Mouse (Mus musculus) kidney, postnatal 25 days (tissue): ENCODE data around the gene Sumo2.
"Not testable (repeated sequence)": the region's sequence is repeated elsewhere in the genome, so short reads cannot be mapped to it uniquely, and the experiment has no call there.

Source experiments
- DNase-seq, 2 experiments: peaks; one replicate each; pipeline ENCODE4 v3.0.0; 2021; ENCODE audit warnings: mixed read lengths in 2 of 2

The Sumo2 gene

DNA sequence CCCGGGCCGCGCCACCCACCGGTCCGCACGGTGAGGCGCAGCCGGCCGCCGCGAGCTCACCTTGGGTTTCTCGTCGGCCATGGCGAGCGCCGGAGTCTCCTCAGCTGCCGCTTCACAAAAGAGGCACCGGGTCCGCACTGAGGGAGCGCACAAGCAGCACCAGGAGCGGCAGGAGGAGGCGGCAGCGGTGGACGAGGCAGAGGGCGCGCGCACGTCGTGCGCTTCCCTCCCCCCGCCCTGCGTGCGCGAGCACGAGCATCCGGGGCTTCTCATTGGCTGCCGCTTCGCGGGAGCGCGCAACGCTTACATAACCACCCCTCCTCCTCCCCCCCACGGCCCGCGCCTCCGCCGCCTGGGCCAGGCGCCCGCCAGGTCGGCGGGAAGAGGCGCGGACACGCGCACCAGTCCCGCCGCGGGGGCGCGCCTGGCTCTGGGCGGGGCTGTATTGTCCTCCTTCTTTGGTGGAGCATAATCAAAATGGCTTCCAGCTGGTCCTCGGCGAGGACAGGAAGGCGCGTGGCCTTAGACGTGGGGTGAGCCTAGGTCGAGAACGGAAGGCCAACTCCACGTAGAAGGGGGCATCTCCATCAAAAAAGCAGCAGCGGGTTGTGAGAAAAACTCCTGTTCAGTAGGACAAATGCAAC is at the start of gene Sumo2:
Gene Sumo2 (minus strand): TSS at position 239 of the 644 bp plus-strand sequence.
- DNase-seq: peak; percentile 98 to 99

DNA sequence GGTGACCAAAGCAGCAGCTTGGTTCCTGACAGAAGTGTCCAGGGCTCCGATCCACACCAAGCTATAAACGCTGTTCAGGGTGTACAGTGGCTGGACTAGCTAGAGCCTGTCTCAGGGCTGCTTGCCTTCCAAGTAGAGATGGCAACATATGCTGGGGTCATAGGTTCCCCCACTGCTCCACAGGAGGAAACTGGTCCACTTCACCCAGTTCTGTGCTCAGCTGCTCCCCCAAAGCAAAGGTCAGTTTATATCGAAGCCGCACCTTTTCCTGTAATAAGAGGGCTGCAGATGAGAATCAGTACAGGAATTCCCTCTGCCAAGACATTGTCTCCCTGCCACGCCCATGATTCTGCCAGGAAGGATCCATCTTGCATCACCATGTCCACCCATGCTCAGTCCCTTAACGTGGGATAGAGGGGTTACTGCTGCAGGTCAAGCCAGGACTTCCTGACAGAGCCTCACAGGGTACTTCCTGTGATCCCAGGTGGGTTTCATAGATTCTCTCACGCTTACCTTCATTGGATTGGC is 49.6 kb upstream of the Sumo2 start:
- peak in 1 of 2 experiments; percentile 34 for DNase-seq

DNA sequence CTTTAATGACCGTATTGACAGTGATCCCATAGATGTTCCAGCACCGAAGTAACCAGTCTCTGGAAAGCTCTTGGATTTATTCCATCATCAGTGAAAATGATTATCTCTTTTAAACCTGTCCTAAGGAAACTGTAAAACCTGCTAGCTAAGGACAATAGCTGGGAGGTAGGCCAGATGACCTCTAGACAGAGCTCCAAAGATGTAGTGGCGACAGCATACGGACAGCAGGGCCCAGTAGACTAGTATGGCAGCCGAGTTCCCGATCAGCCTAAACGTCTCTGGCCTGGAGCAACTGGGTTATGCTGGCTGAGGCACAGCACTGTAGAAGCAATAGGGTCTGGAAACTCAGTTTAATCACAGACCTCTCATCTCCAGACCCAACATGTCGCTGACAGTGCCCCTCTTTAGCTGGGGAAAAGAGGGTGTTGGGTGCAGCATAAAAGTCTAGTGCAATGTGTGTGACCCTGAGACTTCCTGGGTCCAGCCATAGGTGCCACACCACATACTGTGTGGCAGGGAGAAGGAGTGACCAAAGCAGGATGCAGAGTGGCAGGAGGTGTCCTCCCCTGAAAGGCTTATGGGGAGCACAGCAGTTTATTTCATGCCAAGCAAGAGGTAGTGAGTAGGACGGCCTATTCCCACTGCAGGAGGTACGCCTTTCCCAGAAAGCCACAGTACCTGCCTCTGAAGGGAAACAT is 48.4 kb upstream of the Sumo2 start:
- DNase-seq: peak in 1 of 2 experiments; percentile 8

DNA sequence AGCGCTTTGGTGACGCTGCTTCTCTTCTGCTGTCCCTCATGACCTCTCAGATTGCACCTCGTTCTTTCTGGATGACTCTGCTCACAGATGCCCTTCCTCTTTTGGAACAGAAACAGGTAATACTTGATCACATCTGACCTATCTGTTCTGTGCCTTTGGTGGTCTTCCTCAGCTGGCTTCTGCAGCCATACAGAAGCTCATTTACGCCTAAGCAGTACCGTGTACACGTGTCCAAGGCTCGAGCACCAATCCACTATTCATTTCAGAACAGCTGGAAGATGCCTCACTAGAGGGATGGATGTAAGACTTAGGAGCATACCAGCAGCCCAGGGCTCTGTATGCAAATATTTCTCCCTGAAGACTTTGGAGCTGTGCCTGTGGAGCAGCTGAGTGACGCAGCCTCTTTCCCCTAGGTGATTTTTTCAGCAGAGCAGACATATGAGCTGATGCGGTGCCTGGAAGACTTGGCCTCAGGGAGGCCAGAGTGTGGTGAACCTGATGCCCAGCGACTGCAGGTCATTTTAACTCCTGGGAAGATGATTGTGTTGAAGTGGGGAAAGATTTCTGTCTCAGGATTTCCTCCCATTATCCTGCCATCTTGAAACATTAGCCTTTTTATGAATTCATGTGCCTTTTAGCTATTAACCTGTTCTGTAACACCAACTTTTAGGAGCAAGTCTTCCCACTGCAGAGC is 47.0 kb upstream of the Sumo2 start:
- DNase-seq: peak in 1 of 2 experiments; percentile 10

DNA sequence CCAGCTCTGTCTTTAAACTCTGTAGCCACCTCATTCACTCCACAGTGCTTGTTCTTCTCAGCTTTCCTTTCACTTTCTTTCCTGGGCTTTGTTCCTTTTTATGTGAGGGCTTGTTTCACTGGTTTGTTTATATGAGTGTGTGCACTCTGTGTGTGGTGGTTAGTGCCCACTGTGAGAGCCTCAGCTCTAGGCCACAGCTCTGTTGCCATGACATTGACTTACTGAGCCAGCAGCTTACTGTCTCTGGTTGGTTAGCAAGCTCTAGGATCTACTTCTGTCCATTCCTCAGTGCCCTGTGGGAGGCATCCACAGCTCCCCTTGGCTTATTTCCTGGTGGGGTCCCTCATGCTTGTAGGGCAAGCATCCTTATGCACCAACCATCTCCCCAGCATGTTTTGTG is 43.0 kb upstream of the Sumo2 start:
- DNase-seq: no peak

DNA sequence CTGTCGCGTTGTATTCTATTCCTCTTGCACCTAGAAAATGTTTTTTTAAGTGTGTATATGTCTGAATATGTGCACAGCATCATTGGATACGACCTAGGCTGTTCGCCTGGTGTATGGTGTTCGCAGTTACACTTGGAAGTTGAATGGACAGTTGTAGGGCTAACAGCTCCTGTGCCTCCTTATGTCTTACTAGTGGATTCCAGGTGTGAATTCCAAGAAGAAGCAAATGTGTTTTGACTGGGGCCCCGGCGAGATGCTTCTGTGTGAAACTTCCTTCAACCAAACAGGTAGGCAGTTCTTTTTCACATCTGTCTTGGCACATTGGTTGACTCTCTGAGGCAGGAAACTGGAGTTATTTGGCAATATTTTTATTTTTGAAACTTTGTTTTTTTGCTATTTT is 28.9 kb upstream of the Sumo2 start:
- no peak for DNase-seq

DNA sequence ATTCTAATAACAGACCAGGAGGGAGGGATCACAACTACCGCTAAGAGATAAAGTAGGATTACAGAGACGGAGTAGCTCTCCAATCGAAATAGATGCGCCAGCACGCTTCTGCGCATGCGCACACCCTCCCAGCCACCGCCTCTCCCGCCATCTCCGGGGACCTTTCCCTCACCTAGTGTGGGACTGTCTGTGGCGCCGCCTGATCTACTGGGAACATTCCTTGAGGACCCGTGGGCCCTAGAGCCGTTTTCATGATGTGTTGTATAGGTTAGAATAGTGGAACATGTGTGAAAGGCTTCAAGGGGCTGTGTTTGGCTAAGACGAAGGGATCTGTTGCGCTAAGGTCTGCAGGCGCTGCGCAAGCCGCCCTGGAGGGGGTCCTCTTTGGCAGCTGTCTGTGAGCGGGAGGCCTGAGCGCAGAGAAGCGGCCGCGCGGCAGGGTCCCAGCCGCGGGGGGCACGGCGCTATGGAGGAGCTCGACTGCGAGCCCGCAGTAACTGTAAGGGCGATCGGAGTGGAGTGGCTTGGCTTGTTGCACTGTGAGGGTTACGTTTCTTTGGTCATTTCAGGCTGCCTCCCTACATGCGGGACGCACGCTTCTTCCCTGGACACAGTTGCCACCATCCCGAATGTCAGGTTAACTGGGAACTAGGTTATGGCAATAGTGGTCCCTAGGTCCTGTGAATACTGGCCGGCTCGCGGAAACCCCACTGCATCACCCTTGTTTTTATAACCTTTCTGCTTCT is 28.2 kb upstream of the Sumo2 start, which contains the start of gene Nup85:
Gene Nup85 (plus strand): TSS at position 371 of the 746 bp plus-strand sequence.
- DNase-seq: peak; percentile 98

DNA sequence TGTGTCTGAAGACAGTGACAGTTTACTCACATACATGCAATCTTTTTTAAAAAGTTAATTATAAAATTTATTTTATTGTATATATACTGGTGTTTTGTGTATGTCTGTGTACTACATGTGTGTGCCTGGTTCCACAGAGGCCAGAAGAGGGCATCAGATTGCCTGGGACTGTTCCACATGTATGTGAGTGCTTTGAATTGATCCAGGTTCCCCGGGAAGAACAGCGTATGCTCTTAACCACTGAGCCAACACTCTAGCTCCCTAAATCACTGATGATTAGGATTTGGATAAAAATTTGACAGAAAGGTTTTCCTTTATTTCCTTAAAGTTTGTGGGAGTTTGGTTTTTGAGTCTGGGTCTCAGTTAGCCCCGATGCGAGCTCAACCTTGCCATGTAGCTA is 27.3 kb upstream of the Sumo2 start:
- no peak for DNase-seq

DNA sequence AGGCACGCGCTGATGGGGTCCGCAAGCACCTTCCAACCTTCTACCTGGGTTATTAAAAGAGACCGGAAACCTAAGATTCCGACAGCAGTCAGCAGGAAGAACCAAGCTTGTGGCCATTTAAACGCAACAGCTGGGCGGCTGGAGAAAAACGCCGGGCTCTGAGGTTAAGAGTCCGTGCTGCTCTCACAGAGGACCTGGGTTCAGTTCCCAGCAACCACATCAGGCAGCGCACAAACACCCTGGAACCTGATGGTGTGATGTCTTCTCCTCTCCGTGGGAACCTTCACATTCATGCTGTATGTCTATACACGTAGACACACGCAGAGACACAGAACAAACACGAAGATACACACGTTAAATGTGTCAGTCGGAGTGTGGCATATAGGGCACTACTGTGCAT is 19.6 kb upstream of the Sumo2 start:
- DNase-seq: no peak

DNA sequence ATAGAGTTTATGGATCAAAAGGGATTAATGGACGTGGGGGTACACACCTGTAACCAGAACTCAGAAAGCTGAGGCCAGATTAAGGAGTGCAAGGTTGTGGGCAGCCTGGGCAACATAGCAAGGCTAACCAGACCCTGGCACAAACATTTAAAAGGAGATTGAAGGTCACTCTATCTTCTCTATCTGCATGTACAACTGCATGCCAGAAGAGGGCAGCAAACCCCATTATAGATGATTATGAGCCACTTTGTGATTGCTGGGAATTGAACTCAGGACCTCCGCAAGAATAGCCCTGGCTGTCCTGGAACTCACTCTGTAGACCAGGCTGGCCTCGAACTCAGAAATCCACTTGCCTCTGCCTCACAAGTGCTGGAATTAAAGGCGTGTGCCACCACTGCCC is 16.7 kb upstream of the Sumo2 start:
- peak in 1 of 2 experiments; percentile 15 for DNase-seq

DNA sequence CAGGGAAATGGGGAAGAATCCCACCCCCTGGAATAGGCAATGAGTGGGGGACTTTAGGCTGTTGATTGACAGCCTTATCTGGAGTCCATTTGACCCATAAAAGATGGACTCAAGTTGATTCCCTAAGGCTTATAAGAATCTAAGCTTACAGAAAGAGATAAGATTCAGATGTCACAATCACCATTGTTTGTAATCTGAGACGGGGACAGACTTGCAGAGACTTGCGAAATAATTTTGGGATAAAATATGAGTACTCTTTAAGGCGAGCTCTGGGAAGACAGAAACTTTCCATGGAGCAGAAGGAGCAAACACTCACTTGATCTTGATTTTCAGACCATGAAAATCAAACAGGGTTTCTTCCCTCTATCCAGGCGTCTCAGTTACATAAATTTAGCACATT is 7.5 kb upstream of the Sumo2 start:
- DNase-seq: no peak

DNA sequence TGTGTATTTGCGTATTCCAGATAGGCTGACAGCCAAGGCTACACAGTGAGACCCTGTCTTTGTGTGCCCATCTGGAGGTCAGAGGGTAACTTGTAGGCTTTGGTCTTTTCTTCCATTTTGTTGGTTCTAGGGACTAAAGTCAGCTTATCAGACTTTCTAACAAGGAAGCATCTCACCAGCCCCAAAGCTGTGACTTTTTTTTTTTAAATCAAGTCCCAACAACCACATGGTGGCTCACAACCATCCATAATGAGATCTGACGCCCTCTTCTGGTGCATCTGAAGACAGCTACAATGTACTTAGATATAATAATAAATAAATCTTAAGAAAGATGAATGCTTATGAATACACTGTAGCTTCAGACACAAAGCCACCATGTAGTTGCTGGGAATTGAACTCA is 2.0 kb upstream of the Sumo2 start:
- DNase-seq: no peak

DNA sequence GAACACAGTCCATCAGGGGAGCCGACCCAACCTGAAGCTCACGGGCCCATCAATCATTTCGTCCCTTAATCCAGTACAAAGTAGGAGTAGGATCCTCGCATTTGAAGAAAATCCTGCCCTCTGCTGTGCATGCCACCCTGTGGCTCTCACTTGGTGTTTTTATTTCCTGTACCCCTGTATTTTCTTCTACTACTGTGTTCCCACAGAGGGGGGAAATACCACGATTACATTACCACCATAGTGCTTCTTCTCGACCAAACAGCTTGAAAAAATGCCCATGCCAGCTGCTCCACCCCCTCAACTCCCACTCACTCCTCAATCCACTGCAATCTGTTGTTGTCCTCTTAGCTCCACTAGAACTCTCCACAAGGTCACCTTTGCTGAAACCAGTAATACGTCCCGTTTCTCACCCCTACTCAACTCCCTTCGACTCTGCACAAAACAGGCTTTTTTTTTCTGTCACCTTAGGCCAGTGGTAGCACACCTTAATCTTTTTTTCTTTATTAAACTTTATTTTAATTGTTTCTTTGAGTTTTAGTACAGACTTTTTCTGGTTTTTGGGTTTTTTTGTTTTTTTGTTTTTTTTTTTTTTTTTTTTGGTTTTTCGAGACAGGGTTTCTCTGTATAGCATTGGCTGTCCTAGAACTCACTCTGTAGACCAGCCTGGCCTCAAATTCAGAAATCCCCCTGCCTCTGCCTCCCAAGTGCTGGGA is 936 bp upstream of the Sumo2 start:
- DNase-seq: peak in 1 of 2 experiments; percentile 8

DNA sequence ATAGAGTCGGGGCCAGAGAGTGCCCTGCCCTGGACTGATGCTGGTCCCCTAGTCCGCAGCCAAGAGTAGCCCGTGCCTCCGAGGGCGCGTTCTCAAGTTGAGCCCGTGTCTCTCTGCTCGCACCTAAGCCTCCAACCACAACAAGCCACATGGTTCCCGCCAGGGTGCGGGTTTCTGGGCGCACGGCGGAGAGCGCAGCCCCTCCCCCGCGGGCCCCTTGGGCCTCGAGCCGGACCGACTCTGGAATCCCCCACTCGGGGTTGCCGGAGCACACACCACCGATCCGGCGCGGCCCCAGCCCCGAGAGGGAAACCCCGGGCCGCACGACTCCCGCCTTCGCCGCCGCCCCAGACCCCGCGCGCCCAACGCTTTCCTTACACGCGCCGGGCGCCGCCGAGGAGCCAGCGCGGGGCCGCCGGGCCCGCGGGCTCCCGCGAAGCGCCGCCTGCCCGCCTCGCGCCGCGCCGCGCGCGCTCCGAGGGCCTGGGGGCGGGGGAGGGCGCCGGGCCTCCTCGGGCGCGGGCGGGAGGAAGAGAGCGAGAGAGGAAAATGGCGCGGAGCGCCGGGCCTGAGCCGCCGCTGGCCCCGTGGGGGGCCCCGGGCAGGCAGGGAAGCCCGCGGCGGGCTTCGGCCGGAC is 557 bp downstream of the Sumo2 start:
- DNase-seq: peak; percentile 53 to 88

DNA sequence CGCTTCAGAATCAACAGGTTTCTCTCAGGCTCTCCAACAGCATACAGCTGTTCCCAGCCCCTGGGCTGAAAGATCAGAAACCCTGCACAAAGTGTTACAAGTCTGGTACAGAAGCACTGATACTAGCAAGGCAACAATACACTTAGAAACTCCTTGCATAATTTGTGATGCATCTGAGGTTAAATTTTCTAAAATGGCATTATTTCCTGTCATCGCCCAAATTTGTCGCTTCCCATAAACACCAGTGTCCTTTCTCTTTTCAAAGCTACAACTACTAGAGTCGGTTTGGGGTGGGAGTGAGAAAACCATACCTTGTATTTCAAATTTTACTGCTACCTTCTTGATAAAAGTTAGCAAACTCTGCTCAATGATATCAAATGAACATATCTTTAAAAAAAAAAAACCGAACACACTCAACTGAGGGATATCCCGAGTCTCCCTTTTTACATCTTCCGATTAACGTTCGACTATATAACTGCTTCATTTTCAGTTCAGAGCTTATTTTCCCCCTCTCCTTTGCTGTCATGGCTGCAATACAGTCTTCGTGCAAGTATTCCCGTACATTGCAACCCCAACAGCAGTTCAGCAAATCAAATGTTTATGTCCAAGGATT is 1.2 kb downstream of the Sumo2 start:
- no peak for DNase-seq

DNA sequence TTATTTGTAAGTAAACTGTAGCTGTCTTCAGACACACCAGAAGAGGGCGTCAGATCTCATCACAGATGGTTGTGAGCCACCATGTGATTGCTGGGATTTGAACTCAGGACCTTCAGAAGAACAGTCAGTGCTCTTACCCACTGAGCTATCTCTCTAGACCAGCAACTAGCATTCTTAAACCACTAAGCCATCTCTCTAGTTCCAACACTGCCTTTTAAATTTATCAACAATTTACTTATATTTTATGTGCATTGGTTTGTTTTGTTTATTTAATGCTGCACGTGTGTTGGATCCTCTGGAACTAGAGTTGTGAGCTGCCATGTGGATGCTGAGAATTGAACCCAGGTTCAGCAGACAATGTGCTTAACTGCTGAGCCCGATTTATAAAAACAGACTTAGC is 9.6 kb downstream of the Sumo2 start:
- DNase-seq: not testable (repeated sequence)

DNA sequence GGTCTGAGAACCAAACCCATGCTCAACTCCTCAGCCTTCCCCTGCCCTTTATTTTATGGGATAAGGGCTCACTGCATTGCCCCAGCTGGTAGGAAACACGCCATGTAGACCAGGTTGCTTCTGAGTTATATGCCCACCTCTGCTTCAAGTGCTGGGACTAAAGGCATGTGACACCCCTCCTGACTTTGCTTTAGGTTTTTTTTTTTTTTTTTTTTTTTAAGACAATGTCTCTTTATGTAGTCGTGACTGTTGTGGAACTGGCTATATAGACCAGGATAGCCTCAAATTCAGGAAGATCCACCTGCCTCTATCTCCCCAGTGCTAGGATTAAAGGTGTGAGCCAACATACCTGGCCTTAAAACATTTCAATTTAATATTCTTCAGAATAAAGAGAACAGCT is 13.4 kb downstream of the Sumo2 start:
- DNase-seq: no peak

DNA sequence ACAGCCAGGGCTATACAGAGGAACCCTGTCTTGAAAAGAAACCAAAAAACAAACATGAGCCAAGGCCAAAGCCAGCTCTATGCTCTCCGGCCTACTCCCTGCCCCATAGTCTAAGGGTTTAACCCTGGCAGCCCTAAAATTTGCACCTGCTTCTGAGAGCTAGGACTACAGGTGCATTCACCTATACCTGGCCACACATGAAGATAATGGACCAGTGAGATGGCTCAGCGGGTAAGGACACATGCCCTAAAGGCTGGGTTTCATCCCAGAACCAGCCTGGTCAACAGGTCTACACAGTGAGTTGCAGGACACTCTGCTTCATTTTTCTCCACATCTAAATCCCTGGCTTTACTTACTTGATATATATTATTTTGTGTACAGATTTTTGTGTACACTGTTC is 13.8 kb downstream of the Sumo2 start:
- DNase-seq: no peak

DNA sequence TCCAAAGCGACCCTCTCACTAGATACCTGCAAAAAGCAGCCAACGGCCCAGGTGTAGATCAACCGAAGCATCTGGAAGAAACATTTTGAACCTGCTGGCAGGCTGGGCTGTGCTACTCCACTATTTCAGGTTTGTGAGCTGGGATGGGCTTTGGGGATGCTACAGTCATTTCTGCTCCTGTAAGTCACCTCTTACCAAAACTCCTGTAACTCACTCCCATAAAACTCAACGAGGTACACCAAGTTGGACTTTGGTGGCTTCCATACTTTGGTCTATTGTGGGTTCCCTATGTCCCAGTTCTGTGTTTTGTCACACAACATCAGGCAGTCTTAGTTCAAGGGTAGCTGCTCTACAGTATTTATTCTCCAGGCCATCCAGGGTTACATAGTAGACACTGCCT is 15.0 kb downstream of the Sumo2 start:
- DNase-seq: no peak

DNA sequence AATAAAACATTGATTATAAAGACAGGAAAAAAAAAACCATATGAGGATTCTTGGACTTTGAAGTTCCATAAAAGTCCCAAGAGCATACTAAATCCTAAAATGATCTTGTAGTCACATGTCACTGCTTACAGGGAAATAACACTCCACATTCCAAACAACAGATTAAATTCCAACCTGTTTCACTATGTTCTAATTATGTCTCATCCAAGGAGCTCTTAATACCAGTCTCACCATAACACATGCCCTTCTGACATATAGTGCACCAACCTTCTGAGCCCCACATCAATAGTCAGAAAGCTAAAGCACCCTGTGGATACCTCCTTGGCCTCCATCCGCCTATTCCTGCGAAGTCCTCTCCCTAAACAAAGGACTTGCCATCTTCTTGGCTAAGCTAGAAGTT is 15.9 kb downstream of the Sumo2 start:
- DNase-seq: no peak

DNA sequence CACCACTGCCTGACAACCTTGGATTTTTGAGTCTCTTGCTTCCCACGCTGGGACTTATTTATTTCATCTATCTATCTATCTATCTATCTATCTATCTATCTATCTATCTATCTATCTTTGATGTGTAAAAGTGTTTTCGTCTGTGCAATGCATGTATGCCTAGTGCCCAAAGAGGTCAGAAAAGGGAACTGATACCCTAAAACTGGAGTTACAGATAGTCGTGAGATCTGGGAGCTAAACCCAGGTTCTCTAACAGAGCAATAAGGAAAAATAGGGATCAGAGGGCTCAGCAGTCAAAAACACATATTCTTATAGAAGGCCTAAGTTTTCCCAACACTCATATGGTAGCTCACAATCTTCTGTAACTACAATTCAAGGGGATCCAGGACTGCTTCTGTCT is 16.5 kb downstream of the Sumo2 start:
- DNase-seq: no peak
